Mouse (Mus musculus) testis, adult 2 months (tissue): ENCODE results near the gene Olfr1254.

Experiments used
- CTCF ChIP-seq: fragments of 200-500 bp; IDR thresholded peaks from 2 replicates; pipeline ENCODE4 v1.5.1; 2012; ENCODE audit warnings: low read depth, mild to moderate bottlenecking, inconsistent platforms, low read length, moderate library complexity; ENCODE audit not compliant: control insufficient read depth, insufficient read depth, insufficient replicate concordance
- POLR2A ChIP-seq: fragments of 200-500 bp; IDR thresholded peaks from 2 replicates; pipeline ENCODE4 v1.6.1; 2012; ENCODE audit warnings: low read depth, mild to moderate bottlenecking, inconsistent platforms, low read length, moderate library complexity; ENCODE audit not compliant: control insufficient read depth

GRCm38 (mm10) chr2:89793519-89793918 is at the start of gene Olfr1254:
- TF ChIP-seq POLR2A (no peak), CTCF (no peak)
